Mouse (Mus musculus) C2C12 (cell line): ENCODE measurements around the gene Cxcr6.

Experiments used
- CTCF ChIP-seq: IDR thresholded peaks from one replicate; pipeline ENCODE4 v1.5.1; 2011; ENCODE audit not compliant: control insufficient read depth, insufficient read depth, insufficient read length
- FOSL1 ChIP-seq: IDR thresholded peaks from one replicate; pipeline ENCODE4 v1.8.0; 2011; ENCODE audit warnings: mild to moderate bottlenecking, low read length; ENCODE audit not compliant: poor library complexity, insufficient read depth, severe bottlenecking
- USF1 ChIP-seq: IDR thresholded peaks from one replicate; pipeline ENCODE4 v1.6.1; 2011; ENCODE audit warnings: low read depth, mild to moderate bottlenecking, control low read depth, moderate library complexity

DNA sequence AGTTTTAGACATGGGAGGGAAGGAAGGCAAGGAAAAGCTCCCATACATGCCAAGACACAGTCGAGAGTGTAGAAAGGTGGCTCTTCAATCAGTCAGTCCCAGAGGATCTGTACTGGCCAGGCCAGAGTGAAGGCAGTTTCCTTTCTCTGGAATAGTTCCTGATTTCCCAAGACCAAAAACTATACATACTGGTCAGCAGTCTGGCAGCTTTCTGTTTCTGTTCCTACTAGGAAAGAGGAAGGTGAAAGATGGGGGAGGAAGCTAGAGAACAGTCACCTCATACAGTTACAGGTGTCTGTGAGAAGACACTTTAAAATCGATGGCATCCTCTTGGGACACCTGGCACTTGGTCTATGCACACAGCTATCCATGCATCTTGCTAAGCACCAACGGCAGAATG is 9.2 kb downstream of the Cxcr6 start:
- no peak for TF ChIP-seq FOSL1
- TF ChIP-seq CTCF = no peak
- TF ChIP-seq USF1 = no peak
